Mouse (Mus musculus) embryo, embryonic 11.5 days (tissue): Measurements from ENCODE around the gene Hsd17b1.
"Not testable (repeated sequence)": the region's sequence is repeated elsewhere in the genome, so short reads cannot be mapped to it uniquely, and the experiment has no call there.

Experiments used
- DNase-seq: peaks from one replicate; pipeline ENCODE4 v3.0.0-alpha.2; 2012; ENCODE audit warnings: low read depth, low spot score

The Hsd17b1 gene

GRCm38 (mm10) chr11:101085617-101086322 lies 7.6 kb downstream of the Hsd17b1 start:
- no peak for DNase-seq

DNA sequence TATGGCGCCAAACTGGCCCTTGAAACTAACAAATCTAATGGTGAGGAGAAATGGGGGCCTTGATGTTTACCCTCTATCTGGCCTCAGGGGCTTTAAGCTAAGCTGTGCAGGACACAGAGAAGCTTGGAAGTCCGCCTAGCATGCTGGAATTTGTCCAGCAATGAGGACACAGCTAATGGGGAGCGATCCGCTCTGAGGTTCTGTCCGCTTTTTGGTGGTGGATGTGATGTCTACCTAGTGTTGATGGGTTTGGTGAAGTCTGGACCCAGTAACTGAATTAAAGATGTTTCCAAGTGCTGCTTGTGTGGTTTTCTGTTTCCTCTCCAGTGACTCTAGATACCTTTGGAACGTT lies 8.1 kb downstream of the Hsd17b1 start:
- DNase-seq = no peak

GRCm38 (mm10) chr11:101086756-101087681 lies 8.8 kb downstream of the Hsd17b1 start, which contains the start of gene Mlx:
Mlx (plus strand) TSS chr11:101087277.
- peak; percentile 86 for DNase-seq

DNA sequence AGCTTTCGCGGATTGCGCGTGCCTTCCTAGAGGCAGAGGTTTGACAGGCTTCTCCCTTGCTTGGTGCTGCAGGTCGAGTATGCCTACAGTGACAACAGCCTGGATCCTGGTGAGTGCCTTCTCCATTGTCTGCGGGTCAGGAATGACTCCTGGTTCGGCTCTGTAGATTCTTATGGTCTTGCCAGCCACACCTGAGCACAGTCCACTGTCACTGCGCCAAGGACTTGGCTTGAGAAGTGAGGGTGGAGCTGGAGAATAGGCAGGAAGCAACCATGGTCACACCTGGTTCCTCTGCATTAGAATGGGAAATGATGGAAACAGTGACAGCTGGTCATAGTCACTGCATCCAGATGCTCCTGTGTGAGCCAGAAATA lies 9.5 kb downstream of the Hsd17b1 start:
- no peak for DNase-seq

DNA sequence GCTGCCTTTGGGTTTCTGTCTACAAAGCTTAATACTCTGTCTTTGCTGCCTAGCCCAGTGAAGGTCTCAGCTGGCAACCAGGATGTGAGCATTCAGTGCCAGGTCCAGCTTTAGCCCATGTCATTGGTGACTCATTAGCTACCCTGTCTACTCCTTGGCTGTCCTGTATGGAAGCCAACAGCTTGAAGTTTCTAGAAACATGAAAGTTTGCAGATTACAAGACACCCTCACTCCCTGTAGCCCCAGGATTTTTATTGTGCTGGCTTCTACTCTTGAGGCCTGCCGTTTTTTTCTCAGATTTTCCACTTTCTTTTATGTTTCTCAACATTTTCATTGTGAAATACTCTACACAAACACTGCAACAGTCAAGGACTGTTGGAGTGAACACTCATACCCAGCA lies 11.7 kb downstream of the Hsd17b1 start:
- DNase-seq = no peak

GRCm38 (mm10) chr11:101094930-101095313 lies 16.7 kb downstream of the Hsd17b1 start:
- no peak for DNase-seq

- peak; percentile 92 for DNase-seq
Measured at GRCm38 (mm10) chr11:101095314-101096024, 17.3 kb downstream of the Hsd17b1 start, which contains the start of gene Psmc3ip. Psmc3ip (minus strand) TSS chr11:101095436.

DNA sequence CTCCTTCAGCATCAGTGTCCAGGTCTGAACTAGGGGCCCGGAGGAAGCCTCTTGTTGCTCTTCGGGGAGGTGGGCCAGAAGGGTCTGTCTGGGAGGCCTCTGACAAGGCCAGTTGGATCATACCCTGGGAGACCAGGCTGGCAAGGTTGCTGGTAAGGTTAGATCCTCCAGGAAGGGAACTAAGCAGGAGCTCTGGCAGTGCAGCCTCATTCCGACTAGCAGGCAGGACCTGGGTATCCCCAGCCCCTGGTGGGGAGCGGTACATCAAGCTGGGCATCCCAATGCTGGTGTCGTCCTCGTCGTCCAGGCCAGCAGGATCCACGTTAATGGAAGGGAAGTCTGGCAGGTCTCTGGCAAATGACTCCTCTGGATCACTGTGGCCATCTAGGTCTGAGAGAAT lies 20.0 kb downstream of the Hsd17b1 start:
- DNase-seq = no peak

- DNase-seq = no peak
Measured at GRCm38 (mm10) chr11:101103011-101103410, 24.8 kb downstream of the Hsd17b1 start.

- DNase-seq = no peak
Measured at GRCm38 (mm10) chr11:101109351-101109750, 31.1 kb downstream of the Hsd17b1 start.

GRCm38 (mm10) chr11:101110708-101111107 lies 32.5 kb downstream of the Hsd17b1 start:
- no peak for DNase-seq

- no peak for DNase-seq
Measured at GRCm38 (mm10) chr11:101111178-101111577, 33.0 kb downstream of the Hsd17b1 start.

DNA sequence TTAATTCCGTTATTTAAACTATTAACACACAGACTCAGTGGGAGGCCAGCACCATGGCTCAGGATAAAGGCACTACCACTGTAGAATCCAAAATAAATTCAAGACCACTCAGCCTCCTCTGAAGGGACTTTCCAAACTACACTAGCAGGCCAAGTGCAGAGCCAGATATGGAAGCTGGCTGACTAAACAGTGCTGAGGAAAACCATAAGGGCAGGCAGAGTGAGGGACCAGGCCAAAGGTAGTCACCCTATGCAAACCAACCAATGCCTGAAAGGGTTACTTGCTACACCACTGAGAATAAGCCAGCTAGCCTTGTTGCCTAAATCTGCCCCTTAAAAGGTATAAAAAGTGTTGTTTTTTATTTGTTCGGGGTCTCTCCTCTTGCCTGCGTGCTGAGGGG lies 34.0 kb downstream of the Hsd17b1 start:
- DNase-seq = no peak

GRCm38 (mm10) chr11:101115564-101115963 lies 37.4 kb downstream of the Hsd17b1 start:
- no peak for DNase-seq

GRCm38 (mm10) chr11:101118105-101118504 lies 39.9 kb downstream of the Hsd17b1 start:
- no peak for DNase-seq

GRCm38 (mm10) chr11:101119131-101119760 lies 41.0 kb downstream of the Hsd17b1 start:
- DNase-seq = no peak

DNA sequence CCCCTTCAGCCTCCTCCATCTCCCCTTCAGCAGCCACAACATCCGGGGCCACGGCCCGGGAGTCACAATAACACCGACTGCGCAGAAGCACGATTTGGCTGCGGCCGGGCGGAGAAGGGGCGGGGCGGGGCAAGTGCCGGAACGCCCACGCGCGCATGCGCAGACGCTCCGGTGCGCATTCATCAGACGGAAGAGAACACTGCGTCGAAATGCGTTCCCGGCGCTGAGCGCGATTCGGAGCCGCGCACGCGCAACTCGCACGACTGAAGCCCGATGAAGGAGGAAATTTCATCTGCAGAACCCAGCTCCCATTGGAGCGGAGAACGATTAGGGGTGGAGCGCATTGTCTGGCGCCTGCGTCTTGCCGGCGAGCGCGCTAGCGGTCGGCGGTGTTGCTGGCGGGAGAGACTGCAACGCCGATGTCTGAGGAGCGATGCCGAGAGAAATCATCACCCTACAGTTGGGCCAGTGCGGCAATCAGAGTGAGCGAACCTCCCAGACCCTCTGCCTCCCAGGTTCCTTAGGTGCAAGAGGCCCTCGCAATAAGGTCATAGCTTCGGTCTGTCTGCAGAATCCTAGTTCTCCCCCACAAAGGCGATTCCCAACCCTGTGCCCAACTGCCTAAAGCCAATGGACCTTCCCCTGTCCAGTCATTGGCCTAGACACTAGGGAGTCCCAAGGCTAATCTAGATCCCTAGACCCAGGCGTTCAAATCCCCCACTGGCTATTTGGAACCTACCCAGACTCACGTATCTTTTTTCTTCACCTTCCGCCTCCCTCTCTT lies 41.7 kb downstream of the Hsd17b1 start, which contains the start of the genes Retreg3 and Tubg1:
TSS of gene Retreg3 (minus strand) at position 133 of the 784 bp plus-strand sequence.
TSS of gene Tubg1 (plus strand) at position 178 of the 784 bp plus-strand sequence.
- DNase-seq = peak; percentile 100

DNA sequence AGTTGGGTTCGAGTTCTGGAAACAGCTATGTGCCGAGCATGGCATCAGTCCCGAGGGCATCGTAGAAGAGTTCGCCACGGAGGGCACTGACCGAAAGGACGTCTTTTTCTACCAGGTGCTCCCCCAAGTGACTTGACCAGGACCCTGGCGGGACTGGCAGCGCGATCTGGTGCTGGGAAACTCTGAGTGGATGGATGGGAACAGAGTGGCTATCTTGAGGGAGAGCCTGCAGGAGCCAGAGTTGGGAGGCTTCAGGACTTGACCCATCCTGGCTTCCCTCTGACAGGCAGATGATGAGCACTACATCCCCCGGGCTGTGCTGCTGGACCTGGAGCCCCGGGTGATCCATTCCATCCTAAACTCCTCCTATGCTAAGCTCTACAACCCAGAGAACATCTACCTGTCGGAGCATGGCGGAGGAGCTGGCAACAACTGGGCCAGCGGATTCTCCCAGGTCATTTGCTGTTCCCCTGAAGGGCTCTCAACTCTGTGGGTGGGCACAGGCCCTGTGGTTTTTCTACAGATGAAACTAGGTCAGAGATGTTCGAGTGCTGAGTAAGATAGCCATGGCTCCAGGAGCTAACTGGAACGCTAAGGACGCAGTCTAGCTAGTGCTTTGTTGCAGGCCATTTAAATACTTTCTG lies 42.5 kb downstream of the Hsd17b1 start:
- no peak for DNase-seq

- not testable (repeated sequence) for DNase-seq
Measured at GRCm38 (mm10) chr11:101124494-101124893, 46.3 kb downstream of the Hsd17b1 start.

GRCm38 (mm10) chr11:101125008-101125407 lies 46.8 kb downstream of the Hsd17b1 start:
- not testable (repeated sequence) for DNase-seq
